Mouse (Mus musculus): ENCODE measurements around the gene Cct6b. TPM values are rescaled to one million over a fixed set of nuclear protein-coding genes. Genes with fewer than 3 reads are reported as not detected.

Gene Cct6b
- polyA plus RNA-seq, 1 experiment from 2014 or later = 0.22 TPM

DNA sequence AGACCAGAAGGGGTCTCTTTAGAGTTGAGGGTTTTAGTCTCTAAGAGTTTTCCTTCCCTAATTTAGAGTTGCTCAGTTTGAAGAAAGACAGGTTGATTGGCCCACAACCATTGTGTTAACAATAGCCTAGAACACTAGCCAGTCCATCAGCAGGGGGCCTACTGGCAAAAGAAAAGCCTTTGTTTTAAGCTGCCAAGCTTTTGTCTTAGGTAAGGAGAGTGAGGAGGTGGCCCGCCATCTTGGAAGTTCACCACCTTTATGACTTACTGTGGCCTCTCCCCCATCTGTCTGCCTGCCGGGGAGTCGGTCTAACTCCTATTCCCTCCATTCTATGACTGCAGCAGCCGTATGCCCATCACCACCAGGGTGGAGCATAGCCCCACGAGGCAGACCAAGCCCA, 73.6 kb downstream of the Cct6b start:
- Histone ChIP-seq H3K9ac (ENCODE audit: low read length) (no peak overlapping the region), H3K36me3 (ENCODE audit: control insufficient read depth, insufficient read depth, low read length) (no peaks in the 10 kb centered on the region), H3K4me3 (ENCODE audit: low read depth, low read length) (no peak overlapping the region), H3K27me3 (replicated peaks; ENCODE audit: control insufficient read depth, insufficient read depth, low read length) (no peaks in the 10 kb centered on the region), H3K4me2 (ENCODE audit: low read length) (no peak overlapping the region), H3K27ac (ENCODE audit: low read depth, low read length) (no peak overlapping the region), H3K9me3 (replicated peaks; ENCODE audit: control insufficient read depth, low read length) (no peaks in the 10 kb centered on the region), H3K4me1 (ENCODE audit: control insufficient read depth, insufficient read depth, low read length) (no peaks in the 10 kb centered on the region)
- WGBS = 44% methylated on average over 5 of the region's 5 CpGs
- no peak for ATAC-seq
- DNase-seq (ENCODE audit: low spot score) = no peak

GRCm38 (mm10) chr11:82687668-82688067, 76.5 kb downstream of the Cct6b start:
- Histone ChIP-seq H3K9me3 (replicated peaks; ENCODE audit: control insufficient read depth, low read length) (no peaks in the 10 kb centered on the region), H3K27ac (ENCODE audit: low read depth, low read length) (no peak overlapping the region), H3K4me1 (ENCODE audit: control insufficient read depth, insufficient read depth, low read length) (peaks cover 8% of the 10 kb centered on the region), H3K4me3 (ENCODE audit: low read depth, low read length) (no peak overlapping the region), H3K4me2 (ENCODE audit: low read length) (no peak overlapping the region), H3K9ac (ENCODE audit: low read length) (no peak overlapping the region), H3K36me3 (ENCODE audit: control insufficient read depth, insufficient read depth, low read length) (no peaks in the 10 kb centered on the region), H3K27me3 (replicated peaks; ENCODE audit: control insufficient read depth, insufficient read depth, low read length) (no peaks in the 10 kb centered on the region)
- no peak for DNase-seq (ENCODE audit: low spot score)
- no peak for ATAC-seq

DNA sequence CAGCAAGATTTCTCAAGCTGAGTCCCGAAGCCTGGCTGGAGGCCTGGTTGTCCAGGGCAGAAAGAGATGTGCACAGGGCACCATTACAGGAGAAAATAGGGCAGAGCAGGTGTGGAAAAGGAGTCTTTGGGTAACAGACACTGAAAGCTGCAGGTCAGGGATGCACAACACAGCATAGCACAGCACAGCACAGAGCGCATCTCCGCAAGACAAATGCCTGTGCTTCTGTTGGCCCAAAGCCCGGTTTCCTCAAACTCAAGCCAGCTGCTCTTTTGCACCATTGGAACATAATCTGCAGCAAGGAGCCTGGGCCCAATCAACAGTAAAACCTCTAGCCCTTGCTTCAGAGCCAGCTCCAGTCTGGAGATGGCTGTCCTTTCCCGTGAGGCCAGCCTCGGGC, 79.4 kb downstream of the Cct6b start:
- Histone ChIP-seq H3K27ac (ENCODE audit: low read depth, low read length) (no peak overlapping the region), H3K4me3 (ENCODE audit: low read depth, low read length) (no peak overlapping the region), H3K27me3 (replicated peaks; ENCODE audit: control insufficient read depth, insufficient read depth, low read length) (no peaks in the 10 kb centered on the region), H3K4me1 (ENCODE audit: control insufficient read depth, insufficient read depth, low read length) (peaks cover 8% of the 10 kb centered on the region), H3K4me2 (ENCODE audit: low read length) (no peak overlapping the region), H3K9me3 (replicated peaks; ENCODE audit: control insufficient read depth, low read length) (no peaks in the 10 kb centered on the region), H3K9ac (ENCODE audit: low read length) (no peak overlapping the region), H3K36me3 (ENCODE audit: control insufficient read depth, insufficient read depth, low read length) (no peaks in the 10 kb centered on the region)
- DNase-seq (ENCODE audit: low spot score) (peak; percentile 84), ATAC-seq (peak; percentile 72)
- 55% methylated on average over 6 of the region's 6 CpGs for WGBS

DNA sequence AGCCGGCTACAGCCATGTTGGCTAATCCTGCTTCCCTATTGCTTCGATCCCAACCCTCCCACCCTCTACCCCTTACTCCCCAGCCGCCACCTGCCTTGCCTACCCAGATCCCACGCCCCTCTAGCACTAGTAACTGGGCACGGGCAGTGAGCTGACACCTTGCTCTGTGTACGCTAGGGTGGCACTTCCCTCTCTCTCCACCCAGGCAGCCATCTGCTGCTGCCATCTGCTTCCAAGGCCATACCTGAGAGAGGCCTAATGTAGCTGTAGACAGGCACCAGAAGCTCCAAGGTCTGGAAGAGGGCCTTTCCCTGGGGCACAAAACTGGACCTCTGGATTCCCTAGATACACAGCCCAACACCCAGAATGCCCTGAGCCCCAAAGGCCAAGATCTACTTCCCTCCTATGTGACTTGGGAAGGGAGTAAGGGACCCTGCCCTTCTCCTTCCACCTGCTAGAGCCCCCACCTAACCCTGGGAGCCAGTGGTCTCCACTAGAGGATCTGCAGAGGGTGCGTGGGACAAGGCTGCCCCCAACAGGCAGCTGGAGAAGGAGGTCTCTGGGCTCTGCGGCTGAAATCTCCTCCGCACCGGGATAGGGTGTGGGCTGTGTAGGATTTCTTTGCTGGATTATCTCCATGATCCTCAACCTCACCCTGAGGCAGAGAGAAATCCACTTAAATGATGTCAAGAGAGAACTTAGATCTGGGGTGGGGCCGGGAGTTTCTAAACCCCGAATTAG, 80.2 kb downstream of the Cct6b start:
- H3K4me1 ChIP-seq (ENCODE audit: control insufficient read depth, insufficient read depth, low read length) = peaks cover 8% of the 10 kb centered on the region
- H3K9ac ChIP-seq (ENCODE audit: low read length) = no peak overlapping the region
- H3K36me3 ChIP-seq (ENCODE audit: control insufficient read depth, insufficient read depth, low read length) = no peaks in the 10 kb centered on the region
- H3K4me3 ChIP-seq (ENCODE audit: low read depth, low read length) = no peak overlapping the region
- WGBS = 46% methylated on average over 12 of the region's 12 CpGs
- H3K27ac ChIP-seq (ENCODE audit: low read depth, low read length) = no peak overlapping the region
- no peaks in the 10 kb centered on the region for H3K9me3 ChIP-seq (replicated peaks; ENCODE audit: control insufficient read depth, low read length)
- peak; percentile 63 for DNase-seq (ENCODE audit: low spot score)
- H3K27me3 ChIP-seq (replicated peaks; ENCODE audit: control insufficient read depth, insufficient read depth, low read length) = no peaks in the 10 kb centered on the region
- peak; percentile 83 for ATAC-seq
- no peak overlapping the region for H3K4me2 ChIP-seq (ENCODE audit: low read length)

DNA sequence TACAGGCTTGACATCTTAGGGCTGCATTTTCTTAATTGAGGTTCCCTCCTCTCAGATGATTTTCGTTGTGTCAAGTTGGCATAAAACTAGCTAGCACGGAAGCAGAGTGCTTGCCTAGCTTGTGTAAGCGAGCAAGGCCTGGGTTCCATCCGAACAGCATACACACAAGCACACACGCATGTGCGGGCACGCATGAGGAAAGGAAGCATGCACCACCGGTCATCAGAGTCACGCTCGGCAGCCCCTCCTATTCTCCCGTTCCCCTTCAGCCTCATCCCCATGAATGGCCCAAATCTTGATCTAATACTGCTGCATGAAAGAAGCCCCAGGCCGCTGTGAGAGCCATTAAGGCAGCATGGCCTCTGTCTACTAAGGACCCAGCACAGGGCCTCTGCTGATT, 85.6 kb downstream of the Cct6b start:
- no peak for DNase-seq (ENCODE audit: low spot score)
- ATAC-seq = no peak
- Histone ChIP-seq H3K4me3 (ENCODE audit: low read depth, low read length) (no peak overlapping the region), H3K27me3 (replicated peaks; ENCODE audit: control insufficient read depth, insufficient read depth, low read length) (no peaks in the 10 kb centered on the region), H3K4me2 (ENCODE audit: low read length) (no peak overlapping the region), H3K9ac (ENCODE audit: low read length) (no peak overlapping the region), H3K36me3 (ENCODE audit: control insufficient read depth, insufficient read depth, low read length) (no peaks in the 10 kb centered on the region), H3K4me1 (ENCODE audit: control insufficient read depth, insufficient read depth, low read length) (no peaks in the 10 kb centered on the region), H3K27ac (ENCODE audit: low read depth, low read length) (no peak overlapping the region), H3K9me3 (replicated peaks; ENCODE audit: control insufficient read depth, low read length) (no peaks in the 10 kb centered on the region)
- WGBS = 53% methylated on average over 12 of the region's 12 CpGs

Other genes starting within 250 kb of the Cct6b start
- 34.5 and 38.3 TPM in 2 replicates for gene Zfp830, start within 50 bp of the Cct6b start, polyA plus RNA-seq (2014; fragmentation: Nextera tagmentation; extraction: Ambion mirVana)
- 32.4 and 36.2 TPM in 2 replicates for gene Lig3, start 16.8 kb upstream of the Cct6b start, polyA plus RNA-seq (2014; fragmentation: Nextera tagmentation; extraction: Ambion mirVana)
- gene Rffl, start 106.9 kb upstream of the Cct6b start, polyA plus RNA-seq (2014; fragmentation: Nextera tagmentation; extraction: Ambion mirVana) = 8.4 and 9.8 TPM in 2 replicates
- 14.2 and 16.8 TPM in 2 replicates for gene Rad51d, start 126.3 kb upstream of the Cct6b start, polyA plus RNA-seq (2014; fragmentation: Nextera tagmentation; extraction: Ambion mirVana)
- gene Fndc8, start 127.8 kb upstream of the Cct6b start, polyA plus RNA-seq (2014; fragmentation: Nextera tagmentation; extraction: Ambion mirVana) = 0.18 and 0.48 TPM in 2 replicates
- 23.4 and 25.7 TPM in 2 replicates for gene Nle1, start 144.1 kb upstream of the Cct6b start, polyA plus RNA-seq (2014; fragmentation: Nextera tagmentation; extraction: Ambion mirVana)
- 0.38 and 1.1 TPM in 2 replicates for gene Unc45b, start 146.2 kb upstream of the Cct6b start, polyA plus RNA-seq (2014; fragmentation: Nextera tagmentation; extraction: Ambion mirVana)
- gene Slfn5, start 187.0 kb upstream of the Cct6b start, polyA plus RNA-seq (2014; fragmentation: Nextera tagmentation; extraction: Ambion mirVana) = 0.41 and 0.52 TPM in 2 replicates
- 5.1 and 5.9 TPM in 2 replicates for gene Slfn9, start 227.5 kb upstream of the Cct6b start, polyA plus RNA-seq (2014; fragmentation: Nextera tagmentation; extraction: Ambion mirVana)

Data from forebrain, embryonic 14.5 days (tissue).